Mouse (Mus musculus): ENCODE measurements around the gene Qrfpr. TPM values are rescaled to one million over a fixed set of nuclear protein-coding genes. Genes with fewer than 3 reads are reported as not detected.

The Qrfpr gene
- total and polyA plus RNA-seq, 3 experiments, result not detected

GRCm38 (mm10) chr3:36138171-36138660, 83.9 kb downstream of the Qrfpr start:
- H3K9ac ChIP-seq (ENCODE audit: low read depth, low read length), result no peak overlapping the region
- no peaks in the 10 kb centered on the region for H3K36me3 ChIP-seq (ENCODE audit: control insufficient read depth, insufficient read depth, low read length)
- WGBS, result 54% methylated on average over 1 of the region's 1 CpGs
- no peak for TF ChIP-seq POLR2A (IDR thresholded peaks at IDR 0.05; ENCODE audit: insufficient read depth, low read depth, low read length)
- no peak for TF ChIP-seq CTCF (IDR thresholded peaks at IDR 0.05)
- no peak for TF ChIP-seq EP300 (IDR thresholded peaks at IDR 0.05; ENCODE audit: insufficient read depth, low read depth, low read length)
- DNase-seq, result no peak
- no peak overlapping the region for H3K27ac ChIP-seq
- no peak overlapping the region for H3K4me3 ChIP-seq
- no peaks in the 10 kb centered on the region for H3K4me1 ChIP-seq (ENCODE audit: control insufficient read depth, insufficient read depth, low read length)
- H3K79me2 ChIP-seq (replicated peaks; ENCODE audit: control insufficient read depth, insufficient read depth, low read length), result no peaks in the 10 kb centered on the region
- intact Hi-C loops (cut with DNase I), result no loop called here
- no peaks in the 10 kb centered on the region for H3K27me3 ChIP-seq (ENCODE audit: control insufficient read depth, insufficient read depth, low read length)

GRCm38 (mm10) chr3:36137560-36137959, 84.6 kb downstream of the Qrfpr start:
- Histone ChIP-seq H3K36me3 (ENCODE audit: control insufficient read depth, insufficient read depth, low read length) (no peaks in the 10 kb centered on the region), H3K4me3 (no peak overlapping the region), H3K27ac (no peak overlapping the region), H3K9ac (ENCODE audit: low read depth, low read length) (no peak overlapping the region), H3K27me3 (ENCODE audit: control insufficient read depth, insufficient read depth, low read length) (no peaks in the 10 kb centered on the region), H3K79me2 (replicated peaks; ENCODE audit: control insufficient read depth, insufficient read depth, low read length) (no peaks in the 10 kb centered on the region), H3K4me1 (ENCODE audit: control insufficient read depth, insufficient read depth, low read length) (no peaks in the 10 kb centered on the region)
- 37% methylated on average over 2 of the region's 2 CpGs for WGBS
- intact Hi-C loops (cut with DNase I), result no loop called here
- TF ChIP-seq CTCF (IDR thresholded peaks at IDR 0.05) (peak; percentile 54), EP300 (IDR thresholded peaks at IDR 0.05; ENCODE audit: insufficient read depth, low read depth, low read length) (no peak), POLR2A (IDR thresholded peaks at IDR 0.05; ENCODE audit: insufficient read depth, low read depth, low read length) (no peak)
- no peak for DNase-seq

GRCm38 (mm10) chr3:36136152-36136551, 86.0 kb downstream of the Qrfpr start:
- Histone ChIP-seq H3K27me3 (ENCODE audit: control insufficient read depth, insufficient read depth, low read length) (no peaks in the 10 kb centered on the region), H3K4me1 (ENCODE audit: control insufficient read depth, insufficient read depth, low read length) (no peaks in the 10 kb centered on the region), H3K36me3 (ENCODE audit: control insufficient read depth, insufficient read depth, low read length) (no peaks in the 10 kb centered on the region), H3K27ac (no peak overlapping the region), H3K79me2 (replicated peaks; ENCODE audit: control insufficient read depth, insufficient read depth, low read length) (no peaks in the 10 kb centered on the region), H3K4me3 (no peak overlapping the region), H3K9ac (ENCODE audit: low read depth, low read length) (no peak overlapping the region)
- DNase-seq, result no peak
- intact Hi-C loops (cut with DNase I), result no loop called here
- TF ChIP-seq POLR2A (IDR thresholded peaks at IDR 0.05; ENCODE audit: insufficient read depth, low read depth, low read length) (no peak), EP300 (IDR thresholded peaks at IDR 0.05; ENCODE audit: insufficient read depth, low read depth, low read length) (no peak), CTCF (IDR thresholded peaks at IDR 0.05) (no peak)

Other genes starting within 250 kb of the Qrfpr start
- 10 to 100 TPM; 80.9 to 98.5 TPM for gene Mccc1, start 221.6 kb downstream of the Qrfpr start, total RNA-seq (2021)
- gene Mccc1, start 221.6 kb downstream of the Qrfpr start, polyA plus RNA-seq (2012; rRNA removed), result 47.4 and 85.0 TPM in 2 replicates
- not detected for gene Ccdc144b, start 168.8 kb downstream of the Qrfpr start, total RNA-seq (2021)
- 0.04 TPM in 1 of 2 replicates, not detected in the other for gene Ccdc144b, start 168.8 kb downstream of the Qrfpr start, polyA plus RNA-seq (2012; rRNA removed)
- 10 to 100 TPM; 37.7 to 40.2 TPM for gene Acad9, start 156.3 kb downstream of the Qrfpr start, total RNA-seq (2021)
- 21.9 and 37.5 TPM in 2 replicates for gene Acad9, start 156.3 kb downstream of the Qrfpr start, polyA plus RNA-seq (2012; rRNA removed)
- gene D3Ertd254e, start 71.3 kb downstream of the Qrfpr start, total RNA-seq (2021), result 1 to 10 TPM; 3.4 to 3.7 TPM
- 0.96 and 2.5 TPM in 2 replicates for gene D3Ertd254e, start 71.3 kb downstream of the Qrfpr start, polyA plus RNA-seq (2012; rRNA removed)

Measured in heart, adult 2 months (tissue).